Mouse (Mus musculus) MN1 (cell line): Measurements from ENCODE around the gene Frmd8.

ENCODE experiments used
- DNase-seq: peaks from one replicate; pipeline ENCODE4 v3.0.0-alpha.2; 2016; ENCODE audit warnings: low spot score

The Frmd8 gene

DNA sequence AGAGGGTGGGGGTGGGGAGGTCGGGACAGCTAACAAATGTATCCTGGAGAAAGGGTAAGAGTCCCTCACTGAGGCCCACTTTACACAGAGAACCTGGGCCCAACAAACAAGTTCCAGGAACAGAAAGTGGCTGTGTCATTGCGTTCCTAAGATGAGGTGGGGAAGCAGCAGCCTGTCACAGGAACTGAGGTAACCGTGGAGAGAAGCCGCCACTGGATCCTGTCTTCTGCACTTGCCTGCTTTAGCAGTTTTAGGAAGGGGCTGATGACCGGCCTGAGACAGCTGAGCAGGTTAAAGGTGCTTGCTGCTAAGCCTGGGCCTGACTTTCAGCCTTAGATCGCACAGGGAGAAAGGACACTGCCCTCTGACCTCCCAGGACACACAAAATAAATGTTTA lies 68.3 kb downstream of the Frmd8 start:
- DNase-seq: no peak

DNA sequence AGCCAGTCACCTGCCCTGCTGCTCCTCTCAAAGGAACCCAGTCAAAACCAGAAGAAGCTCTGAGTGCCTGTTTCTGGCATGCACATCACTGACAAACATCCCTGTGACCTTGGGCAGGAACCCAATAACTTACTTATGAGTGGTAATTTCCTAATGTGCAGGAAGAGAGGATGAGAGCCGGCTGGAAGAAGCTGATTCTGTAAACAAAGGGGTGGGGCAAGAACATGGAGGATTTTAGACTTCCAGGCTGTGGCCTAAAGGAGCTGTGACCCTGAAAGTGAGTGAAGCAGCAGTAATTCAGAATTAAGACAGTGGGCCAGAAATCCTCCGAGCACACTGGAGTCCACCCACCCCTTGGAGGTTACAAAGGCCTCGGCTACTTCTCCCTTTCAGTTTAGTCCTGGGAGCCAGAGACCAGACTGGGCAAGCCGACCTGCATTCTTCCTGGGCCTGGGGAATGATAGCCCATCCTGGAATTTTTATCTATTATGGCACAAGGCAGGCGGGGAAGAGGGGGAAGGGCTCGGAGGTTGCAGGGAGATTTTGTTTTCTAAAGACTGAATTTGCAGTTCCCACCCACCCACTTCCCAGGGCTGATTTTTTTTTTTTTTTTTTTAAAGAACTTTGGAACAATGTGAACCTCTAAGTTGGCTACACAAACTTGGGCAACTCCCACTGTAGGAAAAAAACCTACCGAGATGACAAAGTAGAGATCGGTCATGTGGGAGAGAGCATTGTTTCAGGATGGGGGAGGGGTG lies 68.8 kb downstream of the Frmd8 start:
- peak; percentile 67 for DNase-seq

DNA sequence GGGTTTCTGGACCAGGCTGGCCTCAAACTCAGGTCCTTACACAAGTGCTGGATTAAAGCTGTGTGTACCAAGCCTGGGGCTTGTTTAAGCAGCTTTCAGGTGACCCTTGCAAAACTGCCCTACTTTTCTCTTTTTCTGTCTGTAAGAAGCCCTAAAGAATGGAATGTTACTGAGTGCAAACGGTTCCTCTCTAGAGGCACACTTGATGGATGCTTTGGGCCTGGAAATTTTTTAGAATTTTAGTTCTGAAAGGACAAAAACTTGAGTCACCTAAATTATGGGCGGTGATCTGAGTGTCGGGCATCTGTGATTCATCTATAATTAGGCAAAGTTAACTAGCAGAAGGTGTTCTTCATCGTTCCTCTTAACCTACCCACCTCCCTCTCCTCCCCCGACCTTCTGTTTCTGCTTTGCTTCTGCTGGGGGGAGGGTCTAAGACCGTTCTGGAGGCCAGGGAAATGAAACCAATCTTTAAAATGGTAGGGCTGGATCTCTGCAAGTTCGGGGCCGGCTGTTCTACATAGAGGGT lies 70.6 kb downstream of the Frmd8 start:
- no peak for DNase-seq

DNA sequence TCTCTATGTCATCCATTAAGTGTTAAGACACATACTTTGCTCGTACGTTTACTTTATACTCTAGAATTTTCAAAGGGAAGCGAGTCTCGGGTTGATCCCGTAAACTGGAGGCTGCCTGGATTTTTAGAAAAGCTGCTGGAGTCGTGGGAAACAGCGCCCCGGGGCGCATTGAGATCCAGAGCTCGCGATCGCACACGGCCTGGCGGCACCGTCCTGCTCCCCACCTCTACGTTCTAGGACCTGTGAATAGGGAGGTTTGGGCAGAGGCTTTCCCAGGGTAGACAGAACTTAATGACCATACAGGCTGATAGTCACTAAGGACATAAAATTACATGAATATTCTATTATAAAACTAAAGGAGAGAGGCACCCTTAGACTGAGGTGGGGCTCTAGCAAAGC lies 71.2 kb downstream of the Frmd8 start:
- no peak for DNase-seq

DNA sequence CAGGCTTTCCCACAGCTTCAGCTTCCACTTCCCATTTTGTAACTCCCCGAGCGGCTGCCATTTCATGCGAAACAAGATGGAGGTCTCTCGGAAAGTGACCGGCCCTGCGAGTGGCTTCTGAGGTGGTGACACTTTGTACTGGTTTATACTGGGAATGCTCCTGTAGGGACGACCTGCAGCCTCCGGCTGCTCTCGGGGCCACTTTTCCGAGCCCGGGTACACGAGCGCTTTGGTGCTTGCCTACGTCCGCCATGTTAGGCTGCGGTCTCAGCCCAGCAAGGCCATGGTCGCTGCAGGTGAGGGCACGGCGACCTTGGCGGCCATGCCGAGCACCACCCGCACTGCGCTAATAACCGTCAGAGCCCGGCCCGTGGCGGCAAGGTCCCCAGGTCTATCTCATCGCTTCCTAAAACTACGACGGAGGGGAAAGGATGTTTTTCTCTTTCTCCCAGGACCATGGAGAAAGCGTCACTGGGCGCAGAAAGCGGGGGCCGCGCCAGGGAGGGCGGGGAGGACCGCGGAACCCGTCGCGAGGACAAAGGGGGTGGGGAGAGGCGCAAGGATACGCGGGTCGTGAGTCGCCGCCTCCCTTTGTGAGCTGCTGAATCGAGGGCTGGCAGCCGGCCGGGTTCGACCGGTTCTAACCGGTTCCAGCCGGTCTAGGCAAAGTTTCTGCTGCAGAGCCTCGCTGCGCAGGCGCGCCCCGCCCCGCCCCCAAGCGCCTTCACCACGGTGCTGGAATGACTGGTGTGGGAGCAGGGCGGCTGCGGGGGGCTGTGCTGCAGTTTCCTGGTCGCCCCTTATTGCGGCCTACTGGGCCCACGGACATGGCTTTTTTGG lies 71.8 kb downstream of the Frmd8 start:
- DNase-seq: peak; percentile 95

DNA sequence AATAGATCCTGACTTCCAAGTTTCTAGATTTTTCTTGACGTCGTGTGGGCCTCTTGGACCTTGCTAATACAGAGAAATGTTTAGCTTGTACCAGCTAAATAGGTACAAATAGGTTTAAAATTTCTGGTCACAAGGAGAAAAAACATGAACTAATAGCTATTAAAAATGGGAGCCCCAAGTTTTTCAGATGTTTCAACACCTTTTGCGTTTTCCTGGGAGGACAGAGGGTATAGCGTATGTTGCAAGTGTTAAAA lies 72.4 kb downstream of the Frmd8 start:
- no peak for DNase-seq

DNA sequence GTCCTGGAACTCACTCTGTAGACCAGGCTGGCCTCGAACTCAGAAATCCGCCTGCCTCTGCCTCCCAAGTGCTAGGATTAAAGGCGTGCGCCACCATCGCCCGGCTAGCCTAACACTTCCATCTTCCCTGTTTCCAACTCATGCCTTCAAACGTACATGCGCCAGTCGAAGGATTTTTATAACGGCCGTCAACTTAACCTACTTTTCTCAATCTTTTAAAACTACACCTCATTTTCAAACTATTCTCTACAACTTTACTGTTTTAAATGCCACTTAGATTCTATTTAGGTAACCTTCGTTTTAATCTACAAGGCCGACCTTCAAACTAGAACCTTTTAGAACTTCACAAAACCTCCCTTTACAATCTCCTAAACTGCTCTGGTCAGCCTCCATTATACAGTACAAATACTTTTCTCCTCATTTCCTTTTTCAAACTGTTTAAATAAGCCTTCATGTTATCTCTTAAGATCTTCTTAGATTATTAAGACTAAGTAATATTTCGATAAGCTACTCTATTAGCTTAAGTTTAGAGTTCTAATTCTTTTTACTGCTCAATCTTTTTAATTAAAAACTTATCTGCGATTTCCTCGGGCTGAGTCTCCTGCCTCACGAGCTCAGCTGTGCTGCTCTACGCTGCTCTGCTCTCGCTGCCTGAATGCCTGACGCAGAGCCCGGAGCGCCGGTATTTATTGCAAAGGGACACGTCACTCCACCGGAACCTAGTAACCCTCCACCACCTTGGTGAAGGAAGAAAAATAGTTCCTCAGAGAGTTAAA lies 72.9 kb downstream of the Frmd8 start:
- DNase-seq: peak; percentile 93

DNA sequence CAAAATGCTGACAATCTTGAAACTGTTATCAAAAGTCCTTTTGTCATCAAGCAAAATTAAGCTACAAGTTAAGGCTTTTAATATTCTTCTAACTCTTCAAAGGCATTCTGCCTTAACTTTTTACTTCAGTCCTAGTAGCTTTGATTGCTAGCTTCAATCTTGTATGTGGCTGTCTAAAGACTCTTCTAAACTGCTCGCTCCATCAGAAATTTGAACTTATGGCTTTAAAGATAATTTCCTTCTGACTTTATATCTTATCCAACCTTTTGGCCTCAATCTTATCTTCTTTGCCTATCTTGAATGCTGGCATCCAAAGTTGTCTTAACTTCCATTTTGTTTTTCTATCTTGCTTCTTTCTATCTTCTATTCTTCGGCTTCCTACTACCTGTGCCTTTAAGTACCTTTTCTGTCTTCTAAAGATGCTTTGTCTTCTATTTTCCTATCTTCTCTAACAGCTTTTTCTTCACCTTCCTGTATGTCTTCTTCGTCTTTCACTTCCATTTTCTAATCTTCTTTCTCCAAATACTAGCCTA lies 73.6 kb downstream of the Frmd8 start:
- DNase-seq: no peak

DNA sequence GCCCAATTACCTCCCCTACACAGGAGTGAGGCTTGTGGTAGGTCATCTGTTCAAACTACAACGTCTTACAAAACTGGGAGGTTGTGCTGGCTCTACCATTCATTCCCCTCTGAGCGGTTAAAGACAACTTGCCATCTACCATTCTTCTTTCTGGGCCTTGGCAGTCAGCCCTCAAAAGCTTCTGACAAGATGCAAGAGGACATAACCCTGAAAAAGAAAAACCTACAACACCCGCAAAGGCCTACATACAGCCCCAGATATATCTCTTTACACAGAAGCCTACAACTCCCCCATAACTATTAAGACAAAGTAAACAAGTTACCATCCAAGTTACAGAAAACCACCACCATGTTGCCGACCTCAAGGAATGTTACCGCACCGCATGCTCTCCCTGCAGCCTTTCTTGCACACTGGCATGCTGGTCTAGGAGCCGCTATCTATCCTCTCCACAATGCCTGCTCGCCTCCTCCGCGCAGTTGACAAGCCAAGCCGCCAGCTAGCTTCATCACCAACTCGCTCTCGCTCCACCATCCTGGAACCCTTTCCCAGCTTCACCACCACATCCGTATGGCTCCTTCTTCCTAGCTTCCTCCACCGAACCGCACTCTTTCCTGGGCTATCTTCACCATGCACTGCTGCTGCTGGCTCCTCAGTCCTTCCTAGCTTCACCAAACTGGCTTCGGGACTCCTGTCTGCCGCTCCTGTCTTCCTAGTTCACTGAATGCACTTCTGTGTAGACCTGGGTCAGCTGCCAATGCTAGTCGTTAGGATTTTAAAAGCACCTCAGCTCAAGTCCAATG lies 74.2 kb downstream of the Frmd8 start:
- peak; percentile 34 for DNase-seq

DNA sequence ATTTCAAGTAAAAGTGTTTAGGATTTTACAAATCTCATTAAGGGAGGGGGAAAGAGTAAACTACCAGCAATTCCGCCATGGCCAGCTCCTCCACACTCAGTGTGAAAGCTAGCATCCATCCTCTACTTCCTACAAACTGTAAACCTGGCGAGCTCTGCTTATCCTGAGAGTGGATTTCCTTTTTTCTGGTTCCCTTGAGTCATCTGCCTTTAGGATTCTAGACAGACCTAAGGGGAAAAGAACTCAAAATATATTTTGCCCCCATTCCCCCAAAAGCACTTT lies 74.8 kb downstream of the Frmd8 start:
- DNase-seq: no peak
